Mouse (Mus musculus) midbrain, embryonic 16.5 days (tissue): ENCODE results near the gene Gm11733. TPM values are rescaled to one million over a fixed set of nuclear protein-coding genes. Genes with fewer than 3 reads are reported as not detected.

Experiments used
- ATAC-seq: fragments of 200-750 bp; cut with Nextera tagmentation; 2 replicates; pipeline ENCODE4 v1.8.0; 2017; ENCODE audit warnings: moderate TSS enrichment
- H3K27ac ChIP-seq: fragments of 300-500 bp; sonication (generic); 2 replicates; pipeline ENCODE4 v1.5.1; 2014; ENCODE audit warnings: mild to moderate bottlenecking, low read length, mixed read lengths
- H3K27me3 ChIP-seq: fragments of 300-500 bp; sonication (generic); 2 replicates; pipeline ENCODE4 v1.6.1; 2014; ENCODE audit warnings: low read depth, low read length, mixed read lengths; ENCODE audit not compliant: control insufficient read depth, insufficient read depth
- H3K36me3 ChIP-seq: fragments of 300-500 bp; sonication (generic); 2 replicates; pipeline ENCODE4 v1.6.1; 2014; ENCODE audit warnings: mild to moderate bottlenecking, low read length, moderate library complexity, mixed read lengths; ENCODE audit not compliant: control insufficient read depth, insufficient read depth
- H3K4me1 ChIP-seq: fragments of 300-500 bp; sonication (generic); 2 replicates; pipeline ENCODE4 v1.6.1; 2014; ENCODE audit warnings: mild to moderate bottlenecking, low read length, mixed read lengths; ENCODE audit not compliant: control insufficient read depth, insufficient read depth
- H3K4me2 ChIP-seq: fragments of 300-500 bp; sonication (generic); 2 replicates; pipeline ENCODE4 v1.6.1; 2014; ENCODE audit warnings: mild to moderate bottlenecking, low read length, mixed read lengths
- H3K4me3 ChIP-seq: fragments of 300-500 bp; sonication (generic); 2 replicates; pipeline ENCODE4 v1.5.1; 2014; ENCODE audit warnings: low read depth, mild to moderate bottlenecking, low read length, moderate library complexity, mixed read lengths
- H3K9ac ChIP-seq: fragments of 300-500 bp; sonication (generic); 2 replicates; pipeline ENCODE4 v1.6.1; 2014; ENCODE audit warnings: low read depth, low read length, mixed read lengths
- H3K9me3 ChIP-seq: fragments of 300-500 bp; sonication (generic); replicated peaks from 2 replicates; pipeline ENCODE4 v1.6.1; 2014; ENCODE audit warnings: mild to moderate bottlenecking, low read length, mixed read lengths; ENCODE audit not compliant: control insufficient read depth, poor library complexity, severe bottlenecking
- WGBS: fragments of 180-500 bp; shearing (Covaris S2); extraction: QIAGEN DNeasy Blood & Tissue Kit; methylation state at CpG from one replicate; pipeline ENCODE4 v1.1.7; 2014; 5-methylcytosine and 5-hydroxymethylcytosine counted together
- polyA plus RNA-seq: library from polyadenylated mRNA; unstranded; fragments of >200 nt; fragmentation: Nextera tagmentation; extraction: Ambion mirVana; gene quantifications from 2 replicates; pipeline ENCODE4 v1.2.1, GENCODE M21; 2015

Gm11733 gene
- polyA plus RNA-seq, 1 experiment from 2014 or later = not detected

DNA sequence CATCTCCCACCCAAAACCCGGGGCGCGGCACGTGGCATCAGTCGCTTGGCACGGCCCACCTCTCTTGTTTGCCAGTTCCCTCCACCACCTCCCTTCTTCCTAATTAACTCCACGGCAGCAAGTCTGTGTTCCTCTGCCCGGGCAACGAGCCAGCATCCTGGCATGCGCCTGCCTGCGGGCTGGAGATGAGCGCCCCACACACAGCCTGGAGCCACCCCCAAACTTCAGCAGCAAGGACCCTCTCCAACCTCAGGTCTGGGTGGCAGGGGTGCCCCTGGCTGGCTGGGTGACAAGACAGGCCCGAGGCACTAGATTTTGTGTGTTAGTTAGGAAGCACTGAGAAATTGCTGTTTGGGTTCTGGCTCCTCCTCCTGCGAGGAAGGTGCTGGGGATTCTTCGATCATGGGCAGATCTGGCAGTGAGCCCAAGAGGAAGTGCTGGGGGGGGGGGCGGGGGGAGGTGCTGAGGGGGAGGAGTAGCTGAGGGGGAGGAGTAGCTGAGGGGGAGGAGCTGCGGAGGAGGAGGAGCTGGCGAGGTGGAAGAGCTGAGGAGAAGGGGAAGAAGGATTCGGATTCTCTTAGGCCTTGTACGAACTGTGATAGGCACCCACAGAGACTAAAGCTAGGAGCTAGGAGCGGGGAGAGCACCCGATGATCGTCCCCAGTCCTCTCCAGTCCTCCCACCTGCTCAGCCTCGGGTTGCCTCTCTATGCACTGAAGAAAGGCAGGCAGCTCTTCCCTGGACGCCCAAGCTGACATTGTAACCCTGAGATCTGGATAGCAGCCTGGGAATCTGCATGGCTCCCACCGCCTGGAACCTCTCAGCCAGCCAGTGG, 1.3 kb upstream of the Gm11733 start:
- Histone ChIP-seq H3K27me3 (no peaks in the 10 kb centered on the region), H3K36me3 (no peaks in the 10 kb centered on the region)
- WGBS = 3% methylated on average over 25 of the region's 26 CpGs

DNA sequence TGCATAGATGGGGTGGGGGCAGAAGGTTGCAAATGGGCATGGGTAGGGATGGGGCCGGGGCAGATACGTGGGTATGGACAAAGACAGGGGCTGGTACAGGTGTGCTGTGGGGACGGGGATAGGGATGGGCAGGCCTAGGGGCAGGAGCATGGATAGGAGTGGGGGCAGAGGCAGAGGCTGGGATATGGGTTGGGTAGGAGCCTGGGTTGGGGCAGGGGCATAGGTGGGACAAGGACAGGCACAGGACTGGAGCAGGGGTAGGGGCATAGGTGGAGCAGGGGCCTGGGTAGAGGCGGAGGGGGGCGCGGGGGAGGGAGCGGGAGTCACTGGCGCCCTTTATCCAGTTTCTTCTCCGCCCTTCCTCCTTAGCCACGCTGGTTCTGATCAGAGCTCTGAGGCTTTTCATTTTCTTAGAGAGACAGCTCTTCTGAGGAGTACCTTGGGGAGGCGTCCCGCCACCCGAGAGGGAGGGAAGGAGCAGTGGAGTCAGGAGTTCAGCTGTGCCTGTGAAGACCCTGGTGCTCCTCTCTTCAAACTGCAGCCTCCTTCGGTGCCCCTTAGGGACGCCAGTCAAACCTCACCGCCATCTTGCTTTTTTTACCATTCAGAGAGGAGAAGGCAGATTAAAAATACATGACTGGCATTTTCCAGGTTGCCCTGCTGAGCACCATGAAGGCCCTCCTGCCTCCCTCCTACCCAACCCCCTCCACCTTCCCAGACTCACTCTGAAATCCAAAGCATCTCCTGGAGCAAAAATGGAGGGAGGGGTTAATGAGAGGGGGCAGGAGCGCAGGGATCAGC, 7.4 kb downstream of the Gm11733 start:
- H3K27me3 ChIP-seq = no peaks in the 10 kb centered on the region
- no peak overlapping the region for H3K9ac ChIP-seq
- H3K36me3 ChIP-seq = no peaks in the 10 kb centered on the region
- H3K4me2 ChIP-seq = peak overlapping the region; percentile 24; the same call in 1 of the 2 replicates
- ATAC-seq = peak; percentile 40
- peaks cover 27% of the 10 kb centered on the region for H3K4me1 ChIP-seq
- H3K4me3 ChIP-seq = no peak overlapping the region
- WGBS = 41% methylated on average over 17 of the region's 17 CpGs
- H3K9me3 ChIP-seq = no peaks in the 10 kb centered on the region; the same call in 1 of the 2 replicates
- H3K27ac ChIP-seq = peak overlapping the region; percentile 78

More for the DNA sequence above, 1.3 kb upstream of the Gm11733 start:
- ATAC-seq = peak; percentile 52
- H3K4me2 ChIP-seq = peak overlapping the region; percentile 46
- H3K9me3 ChIP-seq = no peaks in the 10 kb centered on the region
- H3K9ac ChIP-seq = peak overlapping the region; percentile 53
- peak overlapping the region; percentile 83 for H3K27ac ChIP-seq
- H3K4me3 ChIP-seq = peak overlapping the region; percentile 15
- peaks cover 57% of the 10 kb centered on the region for H3K4me1 ChIP-seq

DNA sequence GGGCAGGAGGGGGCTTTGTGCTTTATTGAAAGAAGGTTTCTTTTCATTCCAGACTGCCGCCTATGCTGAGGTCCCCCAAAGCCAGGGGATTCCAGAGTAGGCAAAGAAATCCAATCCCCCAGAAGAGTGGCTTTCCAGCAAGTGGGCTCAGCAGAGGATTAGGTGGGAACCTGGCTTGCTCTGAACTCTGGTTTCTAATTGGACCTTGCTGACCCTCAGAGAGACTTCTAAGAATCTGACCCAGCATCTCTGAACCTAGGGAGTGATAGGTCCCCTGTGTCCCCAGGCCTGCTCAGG, 8.0 kb downstream of the Gm11733 start:
- Histone ChIP-seq H3K27me3 (no peaks in the 10 kb centered on the region), H3K27ac (peak overlapping the region; percentile 78), H3K36me3 (no peaks in the 10 kb centered on the region), H3K4me1 (peaks cover 33% of the 10 kb centered on the region), H3K4me3 (no peak overlapping the region), H3K9ac (no peak overlapping the region), H3K9me3 (no peaks in the 10 kb centered on the region; the same call in 1 of the 2 replicates), H3K4me2 (0 out of 2 replicates have a peak overlapping the region, but pooled peaks have one; percentile 10)
- WGBS = 0% methylated on average over 1 of the region's 1 CpGs
- ATAC-seq = no peak

DNA sequence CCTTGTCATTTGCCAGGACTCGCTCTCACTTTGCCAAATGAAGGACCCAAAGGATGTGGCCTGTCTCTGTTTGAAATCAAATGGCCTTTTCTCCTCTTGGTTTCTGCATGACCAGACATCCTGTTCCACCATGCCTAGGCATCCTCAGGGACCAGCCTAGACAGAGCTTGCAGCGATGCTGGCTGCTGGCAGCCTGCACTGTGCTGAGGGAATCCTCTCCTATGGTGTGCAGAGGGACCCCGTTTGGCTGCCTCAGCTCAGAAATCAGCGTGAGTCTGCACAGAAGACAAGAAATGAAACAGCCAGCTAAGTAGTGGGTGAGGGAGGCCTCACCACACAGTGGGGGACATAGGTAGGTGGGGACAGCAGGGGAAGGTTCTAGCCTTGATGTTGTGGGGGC, 12.6 kb downstream of the Gm11733 start:
- H3K27ac ChIP-seq = peak overlapping the region; percentile 83
- H3K4me2 ChIP-seq = peak overlapping the region; percentile 20
- no peaks in the 10 kb centered on the region for H3K27me3 ChIP-seq
- peak; percentile 58; the same call in 1 of the 2 replicates for ATAC-seq
- peaks cover 44% of the 10 kb centered on the region for H3K4me1 ChIP-seq
- no peak overlapping the region for H3K4me3 ChIP-seq
- no peaks in the 10 kb centered on the region for H3K9me3 ChIP-seq
- peak overlapping the region; percentile 55 for H3K9ac ChIP-seq
- H3K36me3 ChIP-seq = no peaks in the 10 kb centered on the region
- WGBS = 10% methylated on average over 4 of the region's 4 CpGs

DNA sequence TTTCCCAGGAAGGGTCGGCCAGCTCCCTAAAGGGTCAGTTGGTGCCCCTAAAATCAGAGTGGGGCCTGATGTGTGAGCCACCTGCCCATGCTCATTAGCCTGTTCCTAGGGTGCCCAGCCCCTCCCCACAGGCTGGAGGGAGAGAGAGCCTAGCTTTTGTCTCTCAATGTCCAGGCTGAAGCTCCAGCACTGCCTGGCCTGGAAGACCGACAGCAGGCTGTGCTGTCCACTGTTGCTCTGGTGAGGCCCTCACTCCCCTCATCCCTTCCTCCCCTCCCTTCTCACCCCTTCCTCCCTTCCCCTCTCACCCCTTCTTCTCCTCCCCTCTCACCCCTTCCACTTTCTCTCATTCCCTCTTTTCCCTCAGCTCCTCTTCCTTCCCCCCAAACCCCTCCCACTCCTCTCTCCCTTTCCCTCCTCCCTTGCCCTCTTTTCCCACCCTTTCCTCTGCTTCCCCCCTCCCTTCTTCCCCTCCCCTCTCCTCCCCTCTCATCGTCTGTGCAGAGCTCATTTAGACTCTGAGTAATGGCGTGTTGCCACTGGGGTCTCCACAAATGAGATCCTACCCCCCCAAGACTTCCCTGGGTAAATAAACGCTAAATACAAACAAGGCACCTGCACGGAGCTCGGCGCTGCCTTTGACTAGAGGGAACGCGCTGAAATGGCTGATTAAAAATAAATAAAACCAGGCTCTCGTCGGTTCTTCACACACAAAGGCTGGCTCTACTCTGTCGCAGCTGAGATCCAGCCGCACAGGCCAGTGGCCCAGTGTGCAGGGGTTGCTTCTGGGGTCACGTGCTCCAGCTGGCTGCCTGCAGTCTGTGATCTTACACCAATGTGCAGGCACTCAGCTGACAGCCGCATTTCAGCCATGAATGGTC, 13.3 kb downstream of the Gm11733 start:
- Histone ChIP-seq H3K27ac (peak overlapping the region; percentile 83), H3K36me3 (no peaks in the 10 kb centered on the region), H3K4me2 (peak overlapping the region; percentile 20), H3K27me3 (no peaks in the 10 kb centered on the region), H3K4me1 (peaks cover 38% of the 10 kb centered on the region), H3K4me3 (no peak overlapping the region; the same call in 1 of the 2 replicates), H3K9me3 (no peaks in the 10 kb centered on the region), H3K9ac (peak overlapping the region; percentile 55)
- WGBS = 4% methylated on average over 16 of the region's 16 CpGs
- peak; percentile 92 for ATAC-seq

DNA sequence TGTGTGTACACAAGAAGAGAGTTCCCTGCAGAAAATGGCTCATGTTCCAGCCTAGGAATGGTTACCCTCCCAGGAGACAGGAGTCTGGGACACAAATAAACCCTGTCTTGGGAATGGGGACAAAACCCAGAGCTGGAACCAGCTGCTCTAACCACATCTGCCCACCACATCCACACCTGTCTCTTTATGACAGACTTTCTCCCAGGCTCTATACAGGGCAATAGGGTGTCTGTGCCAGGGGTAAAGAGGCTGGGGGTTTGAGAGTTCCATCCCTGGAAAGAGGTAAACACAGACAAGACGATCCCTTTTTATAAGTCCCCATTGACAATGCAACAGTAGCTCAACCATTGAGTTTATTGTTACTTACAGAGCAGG, 14.0 kb downstream of the Gm11733 start:
- peak overlapping the region; percentile 83 for H3K27ac ChIP-seq
- H3K9me3 ChIP-seq = no peaks in the 10 kb centered on the region
- peaks cover 38% of the 10 kb centered on the region for H3K4me1 ChIP-seq
- H3K36me3 ChIP-seq = no peaks in the 10 kb centered on the region
- no peak overlapping the region; the same call in 1 of the 2 replicates for H3K4me3 ChIP-seq
- peak overlapping the region; percentile 42 for H3K9ac ChIP-seq
- no peaks in the 10 kb centered on the region for H3K27me3 ChIP-seq
- H3K4me2 ChIP-seq = peak overlapping the region; percentile 20
- WGBS = 30% methylated on average over 1 of the region's 1 CpGs
- ATAC-seq = peak; percentile 36; the same call in 1 of the 2 replicates

DNA sequence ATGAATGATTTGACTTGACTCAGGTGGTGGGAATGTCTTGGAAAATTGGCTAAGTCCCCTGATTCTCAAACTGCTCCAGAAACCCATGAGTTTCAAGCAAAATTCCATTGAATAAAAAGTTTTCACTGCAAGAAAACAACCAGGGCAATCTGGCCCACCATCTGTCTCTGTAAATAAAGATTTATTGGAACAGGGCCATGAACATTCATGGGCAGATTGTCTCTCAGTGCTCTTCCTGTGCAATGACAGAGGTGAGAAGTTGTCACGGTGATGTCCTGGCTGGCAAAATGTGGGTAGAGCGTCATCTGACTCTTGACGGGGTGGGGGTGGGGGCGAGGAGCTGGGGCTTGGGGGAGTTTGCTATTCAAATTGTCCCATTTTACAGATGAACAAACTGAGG, 24.8 kb downstream of the Gm11733 start:
- Histone ChIP-seq H3K36me3 (no peaks in the 10 kb centered on the region), H3K9me3 (no peaks in the 10 kb centered on the region), H3K4me2 (no peak overlapping the region), H3K27me3 (no peaks in the 10 kb centered on the region), H3K9ac (no peak overlapping the region), H3K27ac (no peak overlapping the region), H3K4me3 (no peak overlapping the region), H3K4me1 (no peaks in the 10 kb centered on the region)
- no peak for ATAC-seq
- 95% methylated on average over 4 of the region's 4 CpGs for WGBS

DNA sequence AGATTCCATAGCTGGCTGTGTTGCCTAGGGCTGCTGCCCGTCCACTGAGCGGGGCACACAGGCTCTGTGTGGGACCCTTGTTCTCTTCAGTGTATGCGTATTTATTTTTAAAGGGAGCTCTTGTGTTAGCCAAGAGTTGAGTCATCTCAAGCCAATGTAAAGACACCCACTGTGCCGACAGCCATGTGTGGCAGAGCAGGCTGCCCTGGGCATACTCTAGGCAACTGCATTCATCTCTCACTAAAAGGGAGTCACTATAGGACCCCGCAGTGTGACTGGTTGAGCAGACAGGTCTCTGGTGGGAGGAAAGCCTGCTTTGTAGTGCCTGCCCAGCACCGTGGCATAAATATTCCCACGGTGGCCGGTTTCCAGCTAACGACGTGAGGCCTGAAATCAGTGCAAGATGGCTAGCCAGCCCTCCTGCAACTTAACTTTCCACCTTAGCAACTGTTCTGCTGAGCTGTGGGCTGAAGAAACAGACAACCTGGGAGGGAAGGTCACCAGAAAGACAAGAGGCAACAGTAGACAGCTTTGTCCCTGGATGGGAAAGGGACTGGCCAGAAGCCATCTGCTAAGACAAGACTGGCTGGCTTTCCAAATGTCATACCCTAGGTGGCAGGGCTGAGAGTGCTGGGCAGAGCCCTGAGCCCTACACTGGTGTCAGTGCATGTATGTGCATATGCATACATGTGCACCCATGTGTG, 31.7 kb downstream of the Gm11733 start:
- no peak overlapping the region for H3K9ac ChIP-seq
- H3K4me2 ChIP-seq = no peak overlapping the region
- H3K27me3 ChIP-seq = no peaks in the 10 kb centered on the region
- peak; percentile 66; the same call in 1 of the 2 replicates for ATAC-seq
- H3K36me3 ChIP-seq = no peaks in the 10 kb centered on the region
- H3K4me3 ChIP-seq = no peak overlapping the region
- H3K9me3 ChIP-seq = no peaks in the 10 kb centered on the region
- no peaks in the 10 kb centered on the region for H3K4me1 ChIP-seq
- 56% methylated on average over 10 of the region's 10 CpGs for WGBS
- H3K27ac ChIP-seq = no peak overlapping the region
